Mouse (Mus musculus): ENCODE data around the gene Rin3. TPM values are rescaled to one million over a fixed set of nuclear protein-coding genes. Genes with fewer than 3 reads are reported as not detected.
"Not testable (repeated sequence)": the region's sequence is repeated elsewhere in the genome, so short reads cannot be mapped to it uniquely, and the experiment has no call there.

Gene Rin3
- polyA plus RNA-seq, 1 experiment from 2014 or later = 10.3 TPM

DNA sequence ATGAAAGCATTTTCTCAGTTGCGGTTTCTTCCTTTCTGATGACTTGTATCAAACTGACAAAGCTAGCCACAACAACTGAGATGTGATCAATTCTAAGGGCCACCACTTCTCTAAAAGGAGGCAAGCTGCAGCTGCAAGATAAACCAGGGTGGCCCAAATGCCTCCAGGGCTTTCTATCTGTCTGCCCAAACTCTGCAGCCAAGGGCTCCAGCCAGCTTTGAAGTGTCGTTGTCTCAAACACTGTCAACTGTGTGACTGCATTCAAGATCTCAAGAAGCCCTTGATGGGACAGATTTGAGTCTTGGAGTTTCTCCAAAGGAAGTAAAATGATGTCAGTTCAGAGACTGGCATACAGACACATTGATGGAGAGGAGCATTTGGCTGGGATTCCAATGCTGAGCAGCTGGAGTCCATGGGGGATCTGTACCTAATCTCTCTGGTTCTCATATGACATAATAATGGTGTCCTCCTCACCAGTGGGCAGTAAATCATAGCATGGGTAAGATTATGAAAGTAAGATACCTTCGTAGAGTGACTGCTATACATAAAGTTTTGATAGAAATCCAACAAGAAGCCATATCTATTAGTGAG is 24.2 kb upstream of the Rin3 start:
- Histone ChIP-seq H3K4me1 (peaks cover 13% of the 10 kb centered on the region; the same call in 1 of the 2 replicates), H3K27ac (no peak overlapping the region), H3K9me3 (replicated peaks) (no peaks in the 10 kb centered on the region), H3K36me3 (no peaks in the 10 kb centered on the region), H3K27me3 (replicated peaks) (no peaks in the 10 kb centered on the region), H3K4me3 (no peak overlapping the region), H3K4me2 (no peak overlapping the region), H3K9ac (no peak overlapping the region)
- 27% methylated on average over 3 of the region's 3 CpGs for whole genome bisulfite sequencing (ENCODE audit: insufficient replicate concordance)
- peak; percentile 74 for ATAC-seq

DNA sequence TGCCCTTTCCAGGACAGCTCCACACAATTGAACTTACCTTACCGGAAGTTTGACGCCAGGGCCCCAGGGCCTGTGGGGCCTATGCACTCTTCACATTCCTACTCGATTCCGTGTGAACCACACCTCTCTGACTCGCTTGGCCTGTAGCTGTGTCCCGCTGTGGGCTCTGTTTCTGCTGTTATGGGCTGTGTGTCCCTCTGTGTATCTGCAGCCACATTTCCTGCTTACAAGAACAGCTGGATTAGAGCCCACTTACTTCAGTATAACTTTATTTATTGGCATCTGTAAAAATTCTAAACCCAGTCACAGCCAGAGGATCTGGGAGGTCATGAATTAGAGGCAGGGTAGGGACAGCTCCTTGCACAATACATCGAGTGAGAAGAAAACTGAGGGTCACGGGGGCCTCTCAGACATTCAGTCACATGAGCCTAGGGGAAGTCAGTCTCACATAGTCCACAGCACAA is 20.9 kb upstream of the Rin3 start:
- Histone ChIP-seq H3K4me3 (no peak overlapping the region), H3K4me2 (no peak overlapping the region), H3K36me3 (no peaks in the 10 kb centered on the region), H3K27me3 (replicated peaks) (no peaks in the 10 kb centered on the region), H3K9me3 (replicated peaks) (no peaks in the 10 kb centered on the region), H3K4me1 (peaks cover 11% of the 10 kb centered on the region; the same call in 1 of the 2 replicates), H3K9ac (no peak overlapping the region), H3K27ac (no peak overlapping the region)
- WGBS (ENCODE audit: insufficient replicate concordance) = 49% methylated on average over 8 of the region's 8 CpGs
- ATAC-seq = no peak

- no peak for ATAC-seq
- WGBS (ENCODE audit: insufficient replicate concordance) = 64% methylated on average over 2 of the region's 2 CpGs
Measured at GRCm38 (mm10) chr12:102262809-102263208, 20.0 kb upstream of the Rin3 start.

DNA sequence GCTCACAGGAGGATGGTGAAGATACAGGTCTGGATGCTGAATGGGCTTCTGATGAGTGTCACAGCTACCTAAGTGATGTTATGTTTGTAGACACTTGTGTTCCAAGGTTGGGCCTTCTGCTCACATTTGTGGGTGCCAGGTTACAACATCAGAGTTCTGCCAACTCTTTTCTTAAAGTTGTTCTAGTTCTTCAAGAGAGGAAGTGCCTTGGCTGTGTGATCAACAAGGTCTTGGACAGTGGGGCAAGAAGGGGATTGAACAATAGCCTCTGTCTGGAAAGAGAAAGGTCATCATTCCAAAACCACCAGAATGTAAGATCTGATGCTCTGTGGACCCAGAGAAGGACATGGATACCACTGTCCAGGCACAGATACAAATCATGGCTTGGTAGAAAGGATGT is 19.6 kb upstream of the Rin3 start:
- H3K27me3 ChIP-seq (replicated peaks) = no peaks in the 10 kb centered on the region
- ATAC-seq = no peak
- H3K36me3 ChIP-seq = no peaks in the 10 kb centered on the region
- no peak overlapping the region for H3K4me3 ChIP-seq
- no peak overlapping the region for H3K4me2 ChIP-seq
- no peak overlapping the region for H3K9ac ChIP-seq
- H3K27ac ChIP-seq = no peak overlapping the region
- H3K9me3 ChIP-seq (replicated peaks) = no peaks in the 10 kb centered on the region
- H3K4me1 ChIP-seq = peaks cover 9% of the 10 kb centered on the region; the same call in 1 of the 2 replicates

More at GRCm38 (mm10) chr12:102262809-102263208, 20.0 kb upstream of the Rin3 start:
- H3K4me2 ChIP-seq = no peak overlapping the region
- peaks cover 11% of the 10 kb centered on the region; the same call in 1 of the 2 replicates for H3K4me1 ChIP-seq
- no peaks in the 10 kb centered on the region for H3K36me3 ChIP-seq
- H3K27me3 ChIP-seq (replicated peaks) = no peaks in the 10 kb centered on the region
- H3K9me3 ChIP-seq (replicated peaks) = no peaks in the 10 kb centered on the region
- no peak overlapping the region for H3K4me3 ChIP-seq
- H3K27ac ChIP-seq = no peak overlapping the region
- H3K9ac ChIP-seq = no peak overlapping the region

- ATAC-seq = no peak
- H3K4me3 ChIP-seq = no peak overlapping the region
- WGBS (ENCODE audit: insufficient replicate concordance) = 81% methylated on average over 8 of the region's 8 CpGs
- no peak overlapping the region for H3K9ac ChIP-seq
- no peaks in the 10 kb centered on the region for H3K36me3 ChIP-seq
- H3K4me1 ChIP-seq = 0 out of 2 replicates have a peak, but pooled peaks cover 10% of the 10 kb centered on the region
- H3K9me3 ChIP-seq (replicated peaks) = no peaks in the 10 kb centered on the region
- no peak overlapping the region for H3K27ac ChIP-seq
- H3K27me3 ChIP-seq (replicated peaks) = no peaks in the 10 kb centered on the region; the same call in 1 of the 2 replicates
- H3K4me2 ChIP-seq = no peak overlapping the region
Measured at GRCm38 (mm10) chr12:102266433-102266832, 16.4 kb upstream of the Rin3 start.

DNA sequence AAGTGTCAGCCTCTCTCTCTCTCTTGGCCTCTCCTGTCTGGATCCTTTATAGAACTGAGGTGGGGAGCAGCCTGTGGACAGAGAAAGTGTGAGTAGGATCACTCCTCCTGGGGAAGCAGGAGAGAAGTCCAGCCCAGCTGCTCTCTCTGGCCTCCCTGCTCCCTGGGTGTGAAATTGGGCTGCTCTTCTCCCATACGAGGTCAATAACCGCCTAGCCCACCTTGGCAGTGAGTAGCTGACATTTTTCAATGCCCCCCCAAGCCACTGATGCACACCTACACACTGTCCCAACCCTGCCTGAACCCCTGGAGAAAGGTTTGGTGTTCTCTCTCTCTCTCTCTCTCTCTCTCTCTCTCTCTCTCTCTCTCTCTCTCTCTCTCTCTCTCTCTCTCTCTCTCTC is 13.7 kb upstream of the Rin3 start:
- WGBS (ENCODE audit: insufficient replicate concordance) = 47% methylated on average over 2 of the region's 2 CpGs
- H3K4me2 ChIP-seq = no peak overlapping the region
- no peak for ATAC-seq
- no peak overlapping the region for H3K4me3 ChIP-seq
- H3K27ac ChIP-seq = no peak overlapping the region
- no peak overlapping the region for H3K9ac ChIP-seq
- no peaks in the 10 kb centered on the region for H3K36me3 ChIP-seq
- no peaks in the 10 kb centered on the region for H3K9me3 ChIP-seq (replicated peaks)
- 0 out of 2 replicates have a peak, but pooled peaks cover 9% of the 10 kb centered on the region for H3K4me1 ChIP-seq
- no peaks in the 10 kb centered on the region; the same call in 1 of the 2 replicates for H3K27me3 ChIP-seq (replicated peaks)

DNA sequence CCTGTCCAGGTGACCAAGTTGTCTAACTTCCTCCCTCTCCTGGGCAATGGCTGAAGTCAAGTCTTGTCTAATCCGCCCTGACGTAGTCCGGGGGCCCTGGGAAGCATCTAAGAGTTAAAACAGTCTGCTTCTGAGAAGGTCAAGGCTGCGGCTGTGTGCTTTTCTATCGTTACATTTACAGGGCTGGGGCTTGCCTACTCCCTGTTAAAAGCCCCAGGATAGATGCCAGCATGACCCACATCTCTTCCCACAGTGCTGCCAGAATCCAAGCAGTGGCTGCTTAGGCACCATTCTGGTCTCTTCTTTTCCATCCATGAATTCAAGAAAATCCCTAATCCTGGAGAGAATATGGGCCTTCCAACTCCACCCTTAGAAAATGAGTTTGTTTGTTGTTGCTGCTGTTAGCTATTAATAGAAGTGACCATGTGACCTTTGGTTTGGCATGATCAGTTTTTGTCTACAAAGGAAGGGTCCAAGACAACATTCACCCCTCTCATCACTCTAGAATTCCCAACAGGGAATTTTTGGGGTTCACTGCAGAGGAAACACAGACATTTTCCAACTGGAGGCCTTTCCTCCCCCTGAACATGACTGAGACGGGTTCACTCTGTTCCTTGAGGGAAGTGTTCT is 12.0 kb upstream of the Rin3 start:
- no peaks in the 10 kb centered on the region for H3K9me3 ChIP-seq (replicated peaks)
- H3K4me3 ChIP-seq = no peak overlapping the region
- H3K4me2 ChIP-seq = no peak overlapping the region
- no peaks in the 10 kb centered on the region for H3K36me3 ChIP-seq
- 0 out of 2 replicates have a peak, but pooled peaks cover 9% of the 10 kb centered on the region for H3K4me1 ChIP-seq
- 46% methylated on average over 6 of the region's 6 CpGs for WGBS (ENCODE audit: insufficient replicate concordance)
- H3K27me3 ChIP-seq (replicated peaks) = no peaks in the 10 kb centered on the region; the same call in 1 of the 2 replicates
- H3K9ac ChIP-seq = no peak overlapping the region
- ATAC-seq = no peak
- H3K27ac ChIP-seq = no peak overlapping the region

DNA sequence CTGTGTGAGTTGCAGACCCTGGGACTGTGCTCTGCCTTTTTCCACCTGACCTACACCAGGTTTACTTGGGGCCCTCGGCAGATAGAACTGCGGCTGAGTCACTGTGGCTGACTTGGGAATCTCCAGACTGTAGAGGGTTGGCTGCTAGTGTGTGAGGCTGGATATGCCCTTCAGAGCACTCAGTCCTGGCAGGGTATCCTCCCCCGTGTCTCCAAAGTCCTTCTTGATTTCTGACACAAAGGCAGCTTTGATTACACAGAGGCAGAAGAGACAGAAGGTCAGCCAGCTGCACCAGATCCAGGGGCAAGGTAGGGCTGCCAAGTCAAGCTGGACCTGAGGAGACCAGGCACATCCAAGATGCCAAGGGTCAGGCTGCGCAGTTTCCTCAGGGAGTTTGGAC is 11.4 kb upstream of the Rin3 start:
- H3K36me3 ChIP-seq = no peaks in the 10 kb centered on the region
- H3K27me3 ChIP-seq (replicated peaks) = no peaks in the 10 kb centered on the region; the same call in 1 of the 2 replicates
- no peak overlapping the region for H3K27ac ChIP-seq
- no peaks in the 10 kb centered on the region for H3K9me3 ChIP-seq (replicated peaks)
- ATAC-seq = no peak
- WGBS (ENCODE audit: insufficient replicate concordance) = 58% methylated on average over 4 of the region's 4 CpGs
- H3K4me3 ChIP-seq = no peak overlapping the region
- H3K4me2 ChIP-seq = no peak overlapping the region
- no peak overlapping the region for H3K9ac ChIP-seq
- 0 out of 2 replicates have a peak, but pooled peaks cover 9% of the 10 kb centered on the region for H3K4me1 ChIP-seq

DNA sequence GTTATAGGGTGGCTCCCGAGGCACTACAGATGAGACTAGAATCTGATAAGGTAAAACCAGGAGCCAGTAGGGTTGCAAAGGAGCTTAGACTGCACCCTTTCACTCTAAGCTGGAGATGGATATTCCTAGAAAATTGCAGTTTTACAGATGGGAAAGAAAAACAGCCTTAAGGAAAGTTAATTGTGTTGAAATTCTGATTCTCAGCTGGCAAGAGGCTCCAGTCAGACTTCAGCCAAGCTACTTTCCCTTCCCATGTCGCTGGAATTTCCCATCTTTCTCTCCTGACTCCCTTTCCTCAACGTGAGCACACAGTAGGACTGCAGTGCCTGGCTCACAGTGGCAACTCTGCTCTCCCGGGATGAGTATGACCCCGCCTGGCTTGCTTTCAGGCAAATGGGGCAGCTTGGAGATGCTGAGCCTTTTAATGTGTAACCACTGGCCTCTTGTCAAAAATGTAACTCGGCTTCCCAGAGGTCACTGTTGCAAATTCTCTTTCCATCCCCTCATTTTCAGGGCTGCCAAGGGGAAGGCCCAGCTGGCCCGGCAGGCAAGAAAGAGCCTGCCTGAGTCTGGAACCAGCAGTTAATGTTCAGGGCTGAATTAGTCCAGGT is 6.9 kb upstream of the Rin3 start:
- Histone ChIP-seq H3K27ac (no peak overlapping the region), H3K9ac (no peak overlapping the region), H3K9me3 (replicated peaks) (0 out of 2 replicates have a peak, but pooled peaks cover 6% of the 10 kb centered on the region), H3K4me3 (no peak overlapping the region), H3K4me1 (0 out of 2 replicates have a peak, but pooled peaks cover 6% of the 10 kb centered on the region), H3K36me3 (no peaks in the 10 kb centered on the region), H3K4me2 (no peak overlapping the region), H3K27me3 (replicated peaks) (no peaks in the 10 kb centered on the region)
- WGBS (ENCODE audit: insufficient replicate concordance) = 53% methylated on average over 7 of the region's 7 CpGs
- ATAC-seq = no peak

GRCm38 (mm10) chr12:102280290-102280689 is 2.6 kb upstream of the Rin3 start:
- not testable (repeated sequence) for H3K9ac ChIP-seq; H3K4me2 ChIP-seq; H3K36me3 ChIP-seq; H3K9me3 ChIP-seq (replicated peaks); H3K4me3 ChIP-seq; H3K27ac ChIP-seq; ATAC-seq
- peaks cover 32% of the 10 kb centered on the region for H3K4me1 ChIP-seq
- peaks cover 22% of the 10 kb centered on the region for H3K27me3 ChIP-seq (replicated peaks)
- 55% methylated on average over 4 of the region's 4 CpGs for WGBS (ENCODE audit: insufficient replicate concordance)

GRCm38 (mm10) chr12:102280867-102281503 is 1.9 kb upstream of the Rin3 start:
- no peak overlapping the region for H3K4me3 ChIP-seq
- H3K36me3 ChIP-seq = no peaks in the 10 kb centered on the region
- 0 out of 2 replicates have a peak, but pooled peaks cover 6% of the 10 kb centered on the region for H3K9me3 ChIP-seq (replicated peaks)
- 62% methylated on average over 7 of the region's 7 CpGs for WGBS (ENCODE audit: insufficient replicate concordance)
- no peak overlapping the region for H3K4me2 ChIP-seq
- no peak overlapping the region for H3K27ac ChIP-seq
- H3K9ac ChIP-seq = no peak overlapping the region
- no peak for ATAC-seq
- H3K27me3 ChIP-seq (replicated peaks) = peaks cover 22% of the 10 kb centered on the region
- H3K4me1 ChIP-seq = peaks cover 39% of the 10 kb centered on the region

DNA sequence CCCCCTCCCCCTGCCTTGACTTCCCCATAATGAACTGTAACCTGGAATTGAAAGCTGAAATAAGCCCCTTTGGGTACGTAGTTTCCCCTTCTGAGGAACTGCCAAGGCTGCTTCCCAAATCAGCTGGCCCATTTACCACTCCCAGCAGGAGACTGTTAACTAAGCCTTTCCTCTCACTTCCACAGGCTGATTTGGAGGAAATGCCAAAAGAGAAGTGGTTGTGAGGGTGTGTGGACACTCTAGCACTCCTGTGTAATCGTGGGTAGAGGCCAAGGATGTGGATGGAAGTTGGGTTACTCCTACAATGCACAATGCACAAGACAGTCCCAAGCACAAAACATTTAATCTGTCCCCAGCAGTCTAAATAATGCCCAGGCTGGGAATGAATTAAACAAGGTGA is 722 bp upstream of the Rin3 start:
- Histone ChIP-seq H3K9me3 (replicated peaks) (0 out of 2 replicates have a peak, but pooled peaks cover 6% of the 10 kb centered on the region), H3K4me3 (no peak overlapping the region), H3K27ac (no peak overlapping the region), H3K4me1 (peaks cover 50% of the 10 kb centered on the region), H3K9ac (no peak overlapping the region), H3K36me3 (no peaks in the 10 kb centered on the region), H3K27me3 (replicated peaks) (peaks cover 22% of the 10 kb centered on the region), H3K4me2 (peak overlapping the region; percentile 78)
- no peak for ATAC-seq
- 30% methylated on average over 2 of the region's 2 CpGs for WGBS (ENCODE audit: insufficient replicate concordance)
